Mouse (Mus musculus) stomach, postnatal 0 days (tissue): ENCODE measurements around the gene Gcn1l1. TPM values are rescaled to one million over a fixed set of nuclear protein-coding genes. Genes with fewer than 3 reads are reported as not detected.

Source experiments
- ATAC-seq: fragments of 200-750 bp; cut with Nextera tagmentation; 2 replicates; pipeline ENCODE4 v1.8.0; 2017; ENCODE audit not compliant: low FRiP score, low TSS enrichment
- DNase-seq: peaks from one replicate; pipeline ENCODE4 v3.0.0-alpha.2; 2016; ENCODE audit warnings: low spot score
- H3K27ac ChIP-seq: fragments of 300-500 bp; sonication (generic); replicated peaks from 2 replicates; pipeline ENCODE4 v1.5.1; 2014; ENCODE audit warnings: mild to moderate bottlenecking, control low read depth
- H3K27me3 ChIP-seq: fragments of 300-500 bp; sonication (generic); 2 replicates; pipeline ENCODE4 v1.6.1; 2014; ENCODE audit warnings: low read length; ENCODE audit not compliant: control insufficient read depth, insufficient read depth
- H3K36me3 ChIP-seq: fragments of 300-500 bp; sonication (generic); 2 replicates; pipeline ENCODE4 v1.6.1; 2014; ENCODE audit warnings: low read length, mixed read lengths; ENCODE audit not compliant: control insufficient read depth, insufficient read depth
- H3K4me1 ChIP-seq: fragments of 300-500 bp; sonication (generic); replicated peaks from 2 replicates; pipeline ENCODE4 v1.6.1; 2014; ENCODE audit warnings: antibody characterized with exemption; ENCODE audit not compliant: control insufficient read depth, insufficient read depth
- H3K4me2 ChIP-seq: fragments of 300-500 bp; sonication (generic); replicated peaks from 2 replicates; pipeline ENCODE4 v1.6.1; 2014; ENCODE audit warnings: low read depth, mild to moderate bottlenecking, control low read depth, moderate library complexity
- H3K4me3 ChIP-seq: fragments of 300-500 bp; sonication (generic); 2 replicates; pipeline ENCODE4 v1.5.1; 2014; ENCODE audit warnings: low read depth, low read length, control low read depth
- H3K9ac ChIP-seq: fragments of 300-500 bp; sonication (generic); 2 replicates; pipeline ENCODE4 v1.6.1; 2014; ENCODE audit warnings: mild to moderate bottlenecking, low read length, control low read depth, mixed read lengths
- H3K9me3 ChIP-seq: fragments of 300-500 bp; sonication (generic); 2 replicates; pipeline ENCODE4 v1.6.1; 2016; ENCODE audit warnings: low read length; ENCODE audit not compliant: control insufficient read depth
- CTCF ChIP-seq: IDR thresholded peaks from 2 replicates; pipeline ENCODE4 v1.5.1; 2016; ENCODE audit warnings: antibody characterized with exemption, low read depth, mild to moderate bottlenecking, moderate library complexity
- EP300 ChIP-seq: optimal IDR thresholded peaks from 2 replicates; pipeline ENCODE3; 2016; ENCODE audit warnings: antibody characterized with exemption
- WGBS: fragments of 180-500 bp; shearing (Covaris S2); extraction: QIAGEN DNeasy Blood & Tissue Kit; methylation state at CpG from one replicate; pipeline ENCODE4 v1.1.7; 2014; 5-methylcytosine and 5-hydroxymethylcytosine counted together
- polyA plus RNA-seq: library from polyadenylated mRNA; unstranded; fragments of >200 nt; fragmentation: Nextera tagmentation; extraction: Ambion mirVana; gene quantifications from 2 replicates; pipeline ENCODE4 v1.2.1, GENCODE M21; 2015

The Gcn1l1 gene
- polyA plus RNA-seq, 1 experiment from 2014 or later, result 11.7 TPM

DNA sequence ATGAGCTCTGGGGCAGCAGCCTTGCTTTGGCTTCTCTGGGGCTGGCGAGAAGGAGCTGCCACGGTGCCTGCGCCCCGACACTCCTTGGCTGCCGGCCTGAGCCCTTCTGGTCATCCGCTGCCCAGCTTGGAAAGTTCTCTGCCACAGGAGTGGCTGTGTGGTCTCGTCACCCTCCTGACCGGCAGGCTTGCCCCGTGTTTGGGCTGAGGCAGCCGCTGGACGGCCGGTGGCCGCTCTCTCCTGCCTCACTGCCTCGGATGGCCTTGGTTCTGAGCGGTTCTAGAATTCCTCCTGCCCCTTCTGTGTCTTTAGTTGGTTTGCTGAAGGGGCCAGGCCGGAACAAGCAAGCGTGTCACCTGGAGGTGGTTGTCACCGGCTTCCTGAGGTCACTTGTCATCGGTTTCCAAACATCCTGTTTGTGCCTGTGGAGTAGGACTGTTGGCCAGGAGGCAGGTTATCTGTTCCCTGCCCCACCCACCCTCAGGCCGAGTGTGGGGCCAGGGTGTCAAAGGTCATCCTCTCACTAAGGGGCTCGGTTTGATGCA is 44.7 kb upstream of the Gcn1l1 start:
- ATAC-seq, result peak; percentile 28

DNA sequence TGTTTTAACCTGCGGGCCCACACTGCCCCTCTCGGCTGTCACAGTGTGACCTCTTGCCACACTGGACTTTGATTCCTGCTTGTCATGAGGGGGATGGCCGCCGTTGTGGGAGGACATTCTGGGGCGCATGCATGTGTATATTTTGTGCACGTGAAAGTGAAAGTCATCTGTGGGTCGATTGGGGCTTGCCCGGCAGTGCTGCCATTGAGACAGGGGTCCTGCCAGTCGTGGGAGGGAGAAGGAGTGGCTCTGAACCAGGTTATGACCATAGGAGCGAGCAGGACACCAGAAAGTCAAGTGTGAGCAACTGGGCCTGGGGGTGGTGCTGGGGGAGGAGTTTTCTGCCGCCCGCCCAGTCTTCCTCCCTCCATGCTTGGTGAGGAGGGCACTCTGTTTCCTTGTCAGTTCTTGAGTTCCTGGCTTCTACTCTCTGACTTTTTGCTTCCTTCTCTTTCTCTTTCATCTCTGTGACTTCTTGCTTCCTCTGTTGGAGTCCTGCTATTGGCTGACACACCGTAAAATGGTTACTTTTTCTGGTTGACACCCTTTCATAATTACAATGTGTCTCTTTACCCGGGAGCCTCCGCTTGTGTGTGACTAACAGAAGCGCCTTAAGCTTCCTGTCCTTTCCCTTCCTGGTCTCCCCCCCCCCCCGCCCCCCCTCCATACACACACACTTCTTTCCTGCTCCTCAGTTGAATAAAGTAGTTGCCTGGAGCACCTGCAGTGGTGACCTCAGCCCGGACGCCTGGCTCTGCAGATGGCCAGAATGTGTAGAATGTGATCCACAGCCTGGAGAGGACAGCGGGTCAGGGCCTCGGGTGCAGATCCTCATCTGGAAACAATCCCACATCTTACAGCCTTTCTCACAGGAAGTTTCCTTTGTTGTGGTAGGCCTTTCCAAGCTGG is 43.2 kb upstream of the Gcn1l1 start:
- Histone ChIP-seq H3K9ac (no peak overlapping the region), H3K9me3 (no peaks in the 10 kb centered on the region), H3K36me3 (no peaks in the 10 kb centered on the region), H3K27ac (peak overlapping the region; percentile 81), H3K4me2 (peak overlapping the region; percentile 17; the same call in 1 of the 2 replicates), H3K27me3 (no peaks in the 10 kb centered on the region), H3K4me1 (peaks cover 10% of the 10 kb centered on the region; the same call in 1 of the 2 replicates), H3K4me3 (no peak overlapping the region)
- ATAC-seq (peak; percentile 69), DNase-seq (peak; percentile 71)
- no peak for TF ChIP-seq CTCF
- no peak for TF ChIP-seq EP300
- WGBS, result 38% methylated on average over 20 of the region's 21 CpGs

More for the DNA sequence above, 44.7 kb upstream of the Gcn1l1 start:
- H3K9ac ChIP-seq, result no peak overlapping the region
- TF ChIP-seq EP300, result no peak
- no peak for TF ChIP-seq CTCF
- no peaks in the 10 kb centered on the region for H3K27me3 ChIP-seq
- peak overlapping the region; percentile 15 for H3K4me2 ChIP-seq
- H3K4me1 ChIP-seq, result peaks cover 10% of the 10 kb centered on the region; the same call in 1 of the 2 replicates
- peak overlapping the region; percentile 70 for H3K27ac ChIP-seq
- no peaks in the 10 kb centered on the region for H3K9me3 ChIP-seq
- 54% methylated on average over 21 of the region's 21 CpGs for WGBS
- H3K4me3 ChIP-seq, result no peak overlapping the region
- H3K36me3 ChIP-seq, result no peaks in the 10 kb centered on the region
- DNase-seq, result no peak

- no peak overlapping the region for H3K4me2 ChIP-seq
- DNase-seq (no peak), ATAC-seq (no peak)
- H3K27me3 ChIP-seq, result no peaks in the 10 kb centered on the region
- no peak for TF ChIP-seq CTCF
- no peak for TF ChIP-seq EP300
- no peaks in the 10 kb centered on the region for H3K36me3 ChIP-seq
- H3K4me1 ChIP-seq, result peaks cover 10% of the 10 kb centered on the region; the same call in 1 of the 2 replicates
- H3K27ac ChIP-seq, result peak overlapping the region; percentile 61; the same call in 1 of the 2 replicates
- no peaks in the 10 kb centered on the region for H3K9me3 ChIP-seq
- H3K4me3 ChIP-seq, result no peak overlapping the region
- no peak overlapping the region for H3K9ac ChIP-seq
- 89% methylated on average over 4 of the region's 4 CpGs for WGBS
Measured at GRCm38 (mm10) chr5:115522531-115522930, 42.5 kb upstream of the Gcn1l1 start.

- ATAC-seq (no peak), DNase-seq (no peak)
- WGBS, result 69% methylated on average over 15 of the region's 15 CpGs
- no peak overlapping the region for H3K4me3 ChIP-seq
- no peak overlapping the region for H3K4me2 ChIP-seq
- no peaks in the 10 kb centered on the region for H3K36me3 ChIP-seq
- no peak overlapping the region for H3K9ac ChIP-seq
- H3K9me3 ChIP-seq, result no peaks in the 10 kb centered on the region
- peaks cover 10% of the 10 kb centered on the region; the same call in 1 of the 2 replicates for H3K4me1 ChIP-seq
- no peaks in the 10 kb centered on the region for H3K27me3 ChIP-seq
- H3K27ac ChIP-seq, result peak overlapping the region; percentile 61; the same call in 1 of the 2 replicates
- TF ChIP-seq EP300, result no peak
- TF ChIP-seq CTCF, result no peak
Measured at GRCm38 (mm10) chr5:115522981-115523499, 42.0 kb upstream of the Gcn1l1 start.

GRCm38 (mm10) chr5:115523971-115524370 is 41.1 kb upstream of the Gcn1l1 start:
- Histone ChIP-seq H3K4me1 (peaks cover 10% of the 10 kb centered on the region; the same call in 1 of the 2 replicates), H3K4me2 (0 out of 2 replicates have a peak overlapping the region, but pooled peaks have one; percentile 5), H3K27me3 (no peaks in the 10 kb centered on the region), H3K4me3 (no peak overlapping the region), H3K36me3 (no peaks in the 10 kb centered on the region), H3K9me3 (no peaks in the 10 kb centered on the region), H3K9ac (peak overlapping the region; percentile 13; the same call in 1 of the 2 replicates), H3K27ac (peak overlapping the region; percentile 63)
- 20% methylated on average over 15 of the region's 15 CpGs for WGBS
- ATAC-seq, result peak; percentile 26; the same call in 1 of the 2 replicates
- peak; percentile 57 for TF ChIP-seq CTCF
- TF ChIP-seq EP300, result no peak
- no peak for DNase-seq
